Mouse (Mus musculus): Measurements from ENCODE around the gene Ifna6. TPM values are rescaled to one million over a fixed set of nuclear protein-coding genes. Genes with fewer than 3 reads are reported as not detected.
A peak's percentile ranks its signal among the peaks of the same experiment; 100 is the strongest.
"Not testable (repeated sequence)": the region's sequence is repeated elsewhere in the genome, so short reads cannot be mapped to it uniquely, and the experiment has no call there.

Gene Ifna6
- total RNA-seq (2014; rRNA removed) (not detected in 2 replicates), polyA plus RNA-seq (2012; rRNA removed) (not detected in 2 replicates)

DNA sequence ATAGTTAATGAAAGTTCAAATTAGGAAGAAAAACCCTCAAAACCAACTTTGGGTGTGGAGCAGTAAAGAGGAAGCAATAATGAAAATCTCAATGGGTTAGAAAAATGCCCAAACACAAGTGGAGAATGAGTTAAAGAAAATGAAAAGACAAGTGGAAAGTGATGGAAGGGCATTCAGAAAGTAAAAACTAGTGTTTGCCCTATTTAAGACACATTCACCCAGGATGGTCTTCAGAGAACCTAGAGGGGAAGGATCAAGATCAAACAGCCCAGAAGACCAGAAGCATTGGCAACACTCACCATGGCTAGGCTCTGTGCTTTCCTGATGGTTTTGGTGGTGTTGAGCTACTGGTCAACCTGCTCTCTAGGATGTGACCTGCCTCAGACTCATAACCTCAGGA, at the start of gene Ifna6:
Ifna6 (plus strand) TSS at position 301 of the 400 bp plus-strand sequence.
- not testable (repeated sequence) for H3K27ac ChIP-seq (replicated peaks; ENCODE audit: insufficient read depth, low read depth, low read length); H3K9ac ChIP-seq (ENCODE audit: low read depth, low read length); H3K27me3 ChIP-seq (ENCODE audit: control insufficient read depth, insufficient read depth, low read length); H3K4me3 ChIP-seq (ENCODE audit: insufficient read depth, low read depth, low read length); H3K79me2 ChIP-seq (ENCODE audit: control insufficient read depth, insufficient read depth, low read length); DNase-seq (ENCODE audit: extremely low read depth, low read depth, low spot score); H3K4me1 ChIP-seq (ENCODE audit: control insufficient read depth, insufficient read depth, low read length); H3K36me3 ChIP-seq (ENCODE audit: control insufficient read depth, insufficient read depth, low read length)

DNA sequence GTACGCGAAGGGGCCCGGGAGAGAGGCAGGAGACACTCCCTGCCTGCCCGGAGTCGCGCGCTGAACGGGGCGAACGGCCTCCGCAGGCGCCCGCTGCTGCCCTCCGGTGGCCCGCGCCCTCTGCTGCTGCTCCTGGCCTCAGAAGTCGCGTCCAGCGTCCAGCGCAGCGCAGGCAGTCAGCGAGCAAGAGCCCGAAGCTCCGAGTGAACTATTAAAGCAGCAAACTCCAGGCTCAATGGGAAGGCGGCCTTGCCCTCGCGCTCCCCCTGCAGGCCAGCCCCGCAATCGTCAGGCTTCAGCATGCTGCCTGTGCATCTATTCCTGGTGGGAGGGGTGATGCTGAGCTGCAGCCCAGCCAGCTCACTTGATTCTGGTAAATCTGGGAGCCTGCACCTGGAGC, 47.7 kb upstream of the Ifna6 start, which contains the start of gene Gm13272:
Gm13272 (plus strand) TSS at position 301 of the 400 bp plus-strand sequence.
- H3K79me2 ChIP-seq (ENCODE audit: control insufficient read depth, insufficient read depth, low read length), result not testable (repeated sequence)

DNA sequence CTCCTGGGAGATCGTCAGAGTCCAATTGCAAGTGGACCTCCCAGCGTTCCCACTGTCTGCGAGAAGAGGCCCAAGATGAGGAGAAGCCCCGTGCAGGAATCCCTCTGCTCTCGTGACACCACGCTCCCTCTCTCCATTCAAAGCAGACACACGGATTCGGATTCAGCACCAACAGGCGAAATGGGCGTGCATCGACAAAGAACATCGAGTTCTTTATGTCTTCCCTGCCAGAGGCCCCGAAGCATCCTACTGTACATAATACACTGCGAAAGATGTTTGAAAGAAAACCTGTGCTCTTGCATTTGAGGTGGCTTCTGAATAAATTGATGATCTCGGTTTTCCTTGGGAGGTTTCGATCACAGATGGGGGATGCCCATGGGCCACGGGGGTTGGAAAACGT, 46.9 kb upstream of the Ifna6 start:
- 51% methylated on average over 16 of the region's 18 CpGs for WGBS
- not testable (repeated sequence) for H3K79me2 ChIP-seq (ENCODE audit: control insufficient read depth, insufficient read depth, low read length); DNase-seq (ENCODE audit: extremely low read depth, low read depth, low spot score); H3K9ac ChIP-seq (ENCODE audit: low read depth, low read length); H3K4me3 ChIP-seq (ENCODE audit: insufficient read depth, low read depth, low read length); H3K27me3 ChIP-seq (ENCODE audit: control insufficient read depth, insufficient read depth, low read length); H3K4me1 ChIP-seq (ENCODE audit: control insufficient read depth, insufficient read depth, low read length); H3K27ac ChIP-seq (replicated peaks; ENCODE audit: insufficient read depth, low read depth, low read length); H3K36me3 ChIP-seq (ENCODE audit: control insufficient read depth, insufficient read depth, low read length)

More for the DNA sequence above, 47.7 kb upstream of the Ifna6 start, which contains the start of gene Gm13272:
- H3K27ac ChIP-seq (replicated peaks; ENCODE audit: insufficient read depth, low read depth, low read length); H3K9ac ChIP-seq (ENCODE audit: low read depth, low read length); H3K4me1 ChIP-seq (ENCODE audit: control insufficient read depth, insufficient read depth, low read length); H3K36me3 ChIP-seq (ENCODE audit: control insufficient read depth, insufficient read depth, low read length); H3K4me3 ChIP-seq (ENCODE audit: insufficient read depth, low read depth, low read length); H3K27me3 ChIP-seq (ENCODE audit: control insufficient read depth, insufficient read depth, low read length); DNase-seq (ENCODE audit: extremely low read depth, low read depth, low spot score): not testable (repeated sequence)
- no CpG with 5 or more reads among the region's 29 CpGs for WGBS

DNA sequence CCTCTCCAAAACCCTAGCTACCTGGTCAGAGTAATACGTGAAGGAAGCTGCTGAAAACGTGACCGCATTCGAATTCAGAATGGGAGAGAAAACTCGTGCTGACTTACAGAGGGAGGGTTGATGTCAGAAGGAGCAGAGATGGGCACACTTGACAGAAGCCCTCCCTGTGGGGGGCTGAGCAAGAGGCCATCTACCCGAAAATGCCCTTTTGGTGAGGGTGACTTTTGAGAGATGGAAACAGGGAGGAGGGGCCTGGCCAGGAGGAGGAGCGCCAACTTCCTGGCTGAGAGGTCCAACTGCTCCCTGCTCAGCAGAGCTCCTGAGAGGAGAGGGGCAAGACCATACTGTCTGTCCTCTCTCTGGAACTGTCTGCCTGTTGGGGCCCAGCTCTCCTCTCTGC, 45.4 kb upstream of the Ifna6 start, which contains the start of gene Ifnz:
Ifnz (plus strand) TSS at position 301 of the 400 bp plus-strand sequence.
- not testable (repeated sequence) for DNase-seq (ENCODE audit: extremely low read depth, low read depth, low spot score); H3K36me3 ChIP-seq (ENCODE audit: control insufficient read depth, insufficient read depth, low read length); H3K9ac ChIP-seq (ENCODE audit: low read depth, low read length); H3K4me1 ChIP-seq (ENCODE audit: control insufficient read depth, insufficient read depth, low read length); H3K79me2 ChIP-seq (ENCODE audit: control insufficient read depth, insufficient read depth, low read length); H3K27me3 ChIP-seq (ENCODE audit: control insufficient read depth, insufficient read depth, low read length); H3K4me3 ChIP-seq (ENCODE audit: insufficient read depth, low read depth, low read length)
- 0 out of 2 replicates have a peak within 1 kb of the TSS, but pooled peaks have one; percentile 12 for H3K27ac ChIP-seq (replicated peaks; ENCODE audit: insufficient read depth, low read depth, low read length)
- WGBS, result 9% methylated on average over 5 of the region's 7 CpGs

DNA sequence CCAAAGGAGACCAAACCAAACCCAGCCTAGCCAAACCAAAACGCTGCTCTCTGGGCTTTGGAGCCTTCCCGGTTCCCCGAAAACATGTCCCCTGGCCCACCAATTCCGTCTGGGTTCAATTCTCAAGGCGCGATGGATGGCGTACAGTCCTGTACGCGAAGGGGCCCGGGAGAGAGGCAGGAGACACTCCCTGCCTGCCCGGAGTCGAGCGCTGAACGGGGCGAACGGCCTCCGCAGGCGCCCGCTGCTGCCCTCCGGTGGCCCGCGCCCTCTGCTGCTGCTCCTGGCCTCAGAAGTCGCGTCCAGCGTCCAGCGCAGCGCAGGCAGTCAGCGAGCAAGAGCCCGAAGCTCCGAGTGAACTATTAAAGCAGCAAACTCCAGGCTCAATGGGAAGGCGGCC, 44.9 kb upstream of the Ifna6 start:
- WGBS, result under 1% methylated on average over 19 of the region's 31 CpGs
- not testable (repeated sequence) for H3K9ac ChIP-seq (ENCODE audit: low read depth, low read length); H3K79me2 ChIP-seq (ENCODE audit: control insufficient read depth, insufficient read depth, low read length); H3K4me1 ChIP-seq (ENCODE audit: control insufficient read depth, insufficient read depth, low read length); DNase-seq (ENCODE audit: extremely low read depth, low read depth, low spot score); H3K36me3 ChIP-seq (ENCODE audit: control insufficient read depth, insufficient read depth, low read length); H3K4me3 ChIP-seq (ENCODE audit: insufficient read depth, low read depth, low read length); H3K27me3 ChIP-seq (ENCODE audit: control insufficient read depth, insufficient read depth, low read length)
- 0 out of 2 replicates have a peak overlapping the region, but pooled peaks have one; percentile 12 for H3K27ac ChIP-seq (replicated peaks; ENCODE audit: insufficient read depth, low read depth, low read length)

DNA sequence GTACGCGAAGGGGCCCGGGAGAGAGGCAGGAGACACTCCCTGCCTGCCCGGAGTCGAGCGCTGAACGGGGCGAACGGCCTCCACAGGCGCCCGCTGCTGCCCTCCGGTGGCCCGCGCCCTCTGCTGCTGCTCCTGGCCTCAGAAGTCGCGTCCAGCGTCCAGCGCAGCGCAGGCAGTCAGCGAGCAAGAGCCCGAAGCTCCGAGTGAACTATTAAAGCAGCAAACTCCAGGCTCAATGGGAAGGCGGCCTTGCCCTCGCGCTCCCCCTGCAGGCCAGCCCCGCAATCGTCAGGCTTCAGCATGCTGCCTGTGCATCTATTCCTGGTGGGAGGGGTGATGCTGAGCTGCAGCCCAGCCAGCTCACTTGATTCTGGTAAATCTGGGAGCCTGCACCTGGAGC, 41.8 kb upstream of the Ifna6 start, which contains the start of gene Gm13276:
Gm13276 (plus strand) TSS at position 301 of the 400 bp plus-strand sequence.
- not testable (repeated sequence) for DNase-seq (ENCODE audit: extremely low read depth, low read depth, low spot score); H3K36me3 ChIP-seq (ENCODE audit: control insufficient read depth, insufficient read depth, low read length); H3K4me3 ChIP-seq (ENCODE audit: insufficient read depth, low read depth, low read length); H3K79me2 ChIP-seq (ENCODE audit: control insufficient read depth, insufficient read depth, low read length); H3K27ac ChIP-seq (replicated peaks; ENCODE audit: insufficient read depth, low read depth, low read length); H3K27me3 ChIP-seq (ENCODE audit: control insufficient read depth, insufficient read depth, low read length); H3K4me1 ChIP-seq (ENCODE audit: control insufficient read depth, insufficient read depth, low read length); H3K9ac ChIP-seq (ENCODE audit: low read depth, low read length)
- no CpG with 5 or more reads among the region's 27 CpGs for WGBS

DNA sequence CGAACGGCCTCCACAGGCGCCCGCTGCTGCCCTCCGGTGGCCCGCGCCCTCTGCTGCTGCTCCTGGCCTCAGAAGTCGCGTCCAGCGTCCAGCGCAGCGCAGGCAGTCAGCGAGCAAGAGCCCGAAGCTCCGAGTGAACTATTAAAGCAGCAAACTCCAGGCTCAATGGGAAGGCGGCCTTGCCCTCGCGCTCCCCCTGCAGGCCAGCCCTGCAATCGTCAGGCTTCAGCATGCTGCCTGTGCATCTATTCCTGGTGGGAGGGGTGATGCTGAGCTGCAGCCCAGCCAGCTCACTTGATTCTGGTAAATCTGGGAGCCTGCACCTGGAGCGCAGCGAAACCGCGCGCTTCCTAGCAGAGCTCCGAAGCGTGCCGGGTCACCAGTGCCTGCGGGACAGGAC, 38.8 kb upstream of the Ifna6 start, which contains the start of gene Gm13277:
Gm13277 (plus strand) TSS at position 231 of the 400 bp plus-strand sequence.
- not testable (repeated sequence) for H3K4me1 ChIP-seq (ENCODE audit: control insufficient read depth, insufficient read depth, low read length); H3K9ac ChIP-seq (ENCODE audit: low read depth, low read length); H3K27me3 ChIP-seq (ENCODE audit: control insufficient read depth, insufficient read depth, low read length); H3K36me3 ChIP-seq (ENCODE audit: control insufficient read depth, insufficient read depth, low read length); H3K79me2 ChIP-seq (ENCODE audit: control insufficient read depth, insufficient read depth, low read length); H3K4me3 ChIP-seq (ENCODE audit: insufficient read depth, low read depth, low read length); DNase-seq (ENCODE audit: extremely low read depth, low read depth, low spot score); H3K27ac ChIP-seq (replicated peaks; ENCODE audit: insufficient read depth, low read depth, low read length)
- 0% methylated on average over 4 of the region's 28 CpGs for WGBS
- peak; percentile 53 for TF ChIP-seq CTCF (IDR thresholded peaks at IDR 0.05; ENCODE audit: low read depth, low read length)

DNA sequence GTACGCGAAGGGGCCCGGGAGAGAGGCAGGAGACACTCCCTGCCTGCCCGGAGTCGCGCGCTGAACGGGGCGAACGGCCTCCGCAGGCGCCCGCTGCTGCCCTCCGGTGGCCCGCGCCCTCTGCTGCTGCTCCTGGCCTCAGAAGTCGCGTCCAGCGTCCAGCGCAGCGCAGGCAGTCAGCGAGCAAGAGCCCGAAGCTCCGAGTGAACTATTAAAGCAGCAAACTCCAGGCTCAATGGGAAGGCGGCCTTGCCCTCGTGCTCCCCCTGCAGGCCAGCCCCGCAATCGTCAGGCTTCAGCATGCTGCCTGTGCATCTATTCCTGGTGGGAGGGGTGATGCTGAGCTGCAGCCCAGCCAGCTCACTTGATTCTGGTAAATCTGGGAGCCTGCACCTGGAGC, 36.0 kb upstream of the Ifna6 start, which contains the start of gene Gm13278:
Gm13278 (plus strand) TSS at position 301 of the 400 bp plus-strand sequence.
- H3K4me1 ChIP-seq (ENCODE audit: control insufficient read depth, insufficient read depth, low read length); H3K27ac ChIP-seq (replicated peaks; ENCODE audit: insufficient read depth, low read depth, low read length); H3K27me3 ChIP-seq (ENCODE audit: control insufficient read depth, insufficient read depth, low read length); H3K79me2 ChIP-seq (ENCODE audit: control insufficient read depth, insufficient read depth, low read length); H3K4me3 ChIP-seq (ENCODE audit: insufficient read depth, low read depth, low read length); DNase-seq (ENCODE audit: extremely low read depth, low read depth, low spot score); H3K9ac ChIP-seq (ENCODE audit: low read depth, low read length); H3K36me3 ChIP-seq (ENCODE audit: control insufficient read depth, insufficient read depth, low read length): not testable (repeated sequence)
- no CpG with 5 or more reads among the region's 28 CpGs for WGBS

DNA sequence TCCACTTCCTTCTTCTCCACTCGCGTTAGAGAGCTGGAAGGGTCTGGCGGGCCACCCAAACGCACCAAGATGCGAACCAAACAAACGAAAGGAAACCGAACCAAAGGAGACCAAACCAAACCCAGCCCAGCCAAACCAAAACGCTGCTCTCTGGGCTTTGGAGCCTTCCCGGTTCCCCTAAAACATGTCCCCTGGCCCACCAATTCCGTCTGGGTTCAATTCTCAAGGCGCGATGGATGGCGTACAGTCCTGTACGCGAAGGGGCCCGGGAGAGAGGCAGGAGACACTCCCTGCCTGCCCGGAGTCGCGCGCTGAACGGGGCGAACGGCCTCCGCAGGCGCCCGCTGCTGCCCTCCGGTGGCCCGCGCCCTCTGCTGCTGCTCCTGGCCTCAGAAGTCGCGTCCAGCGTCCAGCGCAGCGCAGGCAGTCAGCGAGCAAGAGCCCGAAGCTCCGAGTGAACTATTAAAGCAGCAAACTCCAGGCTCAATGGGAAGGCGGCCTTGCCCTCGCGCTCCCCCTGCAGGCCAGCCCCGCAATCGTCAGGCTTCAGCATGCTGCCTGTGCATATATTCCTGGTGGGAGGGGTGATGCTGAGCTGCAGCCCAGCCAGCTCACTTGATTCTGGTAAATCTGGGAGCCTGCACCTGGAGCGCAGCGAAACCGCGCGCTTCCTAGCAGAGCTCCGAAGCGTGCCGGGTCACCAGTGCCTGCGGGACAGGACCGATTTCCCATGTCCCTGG, 33.1 kb upstream of the Ifna6 start, which contains the start of gene Gm13275:
Gm13275 (plus strand) TSS at position 552 of the 740 bp plus-strand sequence.
- not testable (repeated sequence) for H3K4me1 ChIP-seq (ENCODE audit: control insufficient read depth, insufficient read depth, low read length); H3K27me3 ChIP-seq (ENCODE audit: control insufficient read depth, insufficient read depth, low read length); H3K9ac ChIP-seq (ENCODE audit: low read depth, low read length); H3K4me3 ChIP-seq (ENCODE audit: insufficient read depth, low read depth, low read length); H3K27ac ChIP-seq (replicated peaks; ENCODE audit: insufficient read depth, low read depth, low read length); DNase-seq (ENCODE audit: extremely low read depth, low read depth, low spot score); H3K79me2 ChIP-seq (ENCODE audit: control insufficient read depth, insufficient read depth, low read length); H3K36me3 ChIP-seq (ENCODE audit: control insufficient read depth, insufficient read depth, low read length)
- under 1% methylated on average over 19 of the region's 52 CpGs for WGBS
